Mouse (Mus musculus) layer of hippocampus, postnatal 10 days (tissue): ENCODE measurements around the gene Fgfr2. TPM values are rescaled to one million over a fixed set of nuclear protein-coding genes. Genes with fewer than 3 reads are reported as not detected.

Source experiments
- DNase-seq, 2 experiments: peaks; one replicate each; pipeline ENCODE4 v3.0.0; 2021; ENCODE audit warnings: low spot score in 2 of 2
- total RNA-seq, 2 experiments: library from RNA; stranded (reverse); gene quantifications; 2 replicates each; pipeline ENCODE4 v1.2.3; 2021

The Fgfr2 gene
- total RNA-seq, 2 experiments from 2014 or later: 35.6 to 48.3 TPM

DNA sequence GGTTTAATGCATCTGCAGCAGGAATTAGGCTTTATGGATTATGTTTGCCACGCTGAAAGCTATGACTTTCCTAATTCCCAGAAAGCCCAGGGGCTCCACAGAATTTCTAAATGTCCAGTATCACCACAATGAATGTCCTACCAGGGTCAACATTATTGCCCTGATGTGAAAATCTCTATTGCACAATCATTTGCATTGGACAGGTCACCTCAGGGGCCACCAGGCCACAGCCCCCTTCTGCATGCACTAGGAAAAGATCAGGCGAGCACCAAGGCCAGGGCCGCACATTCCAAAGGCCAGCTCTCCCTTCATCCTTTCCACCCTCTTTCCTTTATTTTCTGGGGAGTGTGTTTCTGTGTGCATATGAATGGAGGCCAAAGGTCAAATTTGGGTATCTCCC is 2897.9 kb downstream of the Fgfr2 start:
- DNase-seq: no peak

DNA sequence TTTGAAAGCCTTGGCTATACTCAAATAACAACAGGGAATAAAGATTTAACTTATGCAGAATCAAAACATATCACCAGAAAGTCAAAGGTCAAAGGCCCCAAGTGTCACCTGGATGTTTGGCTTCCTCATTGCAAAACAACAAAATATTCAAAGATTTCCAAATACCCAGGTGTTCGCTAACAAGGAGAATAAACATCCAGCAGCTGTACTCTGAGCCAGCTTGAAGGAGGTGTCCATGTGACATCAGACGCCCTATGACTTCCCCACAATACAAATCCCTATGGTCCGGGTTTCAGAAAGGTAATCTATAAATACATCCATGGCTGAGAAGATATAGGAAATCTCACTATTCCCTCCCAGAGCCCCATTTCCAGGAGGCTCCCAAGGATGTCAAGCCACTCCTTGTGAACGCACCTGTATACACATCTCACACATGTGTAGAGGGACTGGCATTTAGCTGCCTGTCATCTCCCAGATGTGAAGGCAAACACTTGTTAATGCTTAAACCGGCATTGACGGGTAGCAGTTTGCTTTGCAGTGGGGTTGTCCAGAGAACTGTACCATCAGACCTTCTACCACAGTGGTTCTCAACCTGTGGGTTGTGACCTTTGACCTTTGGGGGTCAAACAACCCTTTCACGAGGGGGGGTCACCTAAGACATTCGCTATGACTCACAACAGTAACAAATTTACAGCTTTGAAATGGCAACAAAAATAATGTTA is 2900.4 kb downstream of the Fgfr2 start:
- DNase-seq: no peak

DNA sequence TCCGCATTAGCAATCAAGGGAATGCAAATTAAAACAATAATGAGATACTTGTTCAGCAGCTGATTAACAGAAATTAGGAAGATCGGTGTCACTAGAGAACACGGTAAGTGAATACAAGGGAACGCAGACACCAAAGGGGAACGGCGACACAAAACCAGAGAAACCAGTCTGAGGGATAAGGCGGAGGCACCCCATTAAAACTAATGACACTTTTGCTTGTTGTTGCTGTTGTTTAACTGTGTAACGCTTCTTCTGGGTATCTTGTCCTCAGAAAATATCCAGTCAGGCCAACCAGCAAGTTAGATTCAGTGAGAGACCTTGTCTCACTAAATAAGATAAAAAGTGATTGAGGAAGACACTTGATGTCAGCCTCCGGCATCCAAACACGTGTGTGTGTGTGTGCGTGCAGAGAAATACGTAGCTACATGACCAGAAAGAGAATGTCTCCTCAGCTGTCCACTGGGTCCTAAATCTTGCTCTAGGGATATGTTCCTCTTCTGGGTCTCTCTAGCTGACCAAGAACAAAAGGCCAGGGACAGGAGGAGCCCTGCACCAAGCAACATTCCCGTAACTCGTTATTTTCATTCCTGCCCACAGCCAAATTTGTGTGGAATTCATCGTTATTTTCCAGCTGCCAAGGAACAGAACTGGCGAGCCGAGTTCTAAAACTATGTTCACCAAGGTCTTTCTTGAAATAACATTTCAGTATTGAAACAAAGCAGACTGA is 2901.3 kb downstream of the Fgfr2 start:
- no peak for DNase-seq

DNA sequence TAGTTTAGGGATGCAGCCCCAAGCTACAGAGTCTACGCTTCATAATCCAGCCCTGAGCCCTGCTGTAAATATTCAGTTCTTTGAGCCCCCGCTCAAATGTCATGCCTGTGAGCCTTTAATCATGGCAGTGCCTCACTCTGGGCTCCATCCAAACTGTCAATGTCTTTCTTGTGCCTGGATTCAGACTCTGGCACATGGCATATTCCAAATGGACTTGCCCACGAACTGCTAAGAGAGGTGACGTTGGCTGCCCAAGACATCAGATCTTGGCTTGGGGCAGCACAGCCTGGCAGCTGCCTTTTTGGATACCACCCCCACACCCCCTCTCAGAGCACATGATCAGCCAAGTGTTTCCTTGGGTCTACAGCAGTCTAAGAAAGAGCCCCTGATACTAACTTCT is 2902.5 kb downstream of the Fgfr2 start:
- DNase-seq: no peak

DNA sequence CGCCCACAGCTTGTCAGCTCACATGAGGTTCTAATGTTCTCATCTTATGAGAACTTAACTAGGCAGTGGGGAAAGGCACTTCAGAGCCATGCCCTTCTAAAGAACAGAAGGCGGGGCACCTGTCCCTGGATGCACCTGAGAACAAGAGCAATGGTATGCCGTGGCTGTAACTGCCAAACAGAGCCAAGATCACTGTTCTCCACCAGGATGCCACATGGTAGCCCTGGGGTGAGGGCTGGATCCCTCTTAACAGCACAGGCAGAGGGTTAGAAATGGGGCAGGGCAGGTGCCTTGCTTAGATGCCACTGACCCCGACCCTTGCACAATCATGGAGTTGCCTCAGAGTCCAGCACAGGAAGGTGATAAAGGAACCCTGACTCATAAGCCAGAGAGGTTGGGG is 2903.3 kb downstream of the Fgfr2 start:
- DNase-seq: no peak

DNA sequence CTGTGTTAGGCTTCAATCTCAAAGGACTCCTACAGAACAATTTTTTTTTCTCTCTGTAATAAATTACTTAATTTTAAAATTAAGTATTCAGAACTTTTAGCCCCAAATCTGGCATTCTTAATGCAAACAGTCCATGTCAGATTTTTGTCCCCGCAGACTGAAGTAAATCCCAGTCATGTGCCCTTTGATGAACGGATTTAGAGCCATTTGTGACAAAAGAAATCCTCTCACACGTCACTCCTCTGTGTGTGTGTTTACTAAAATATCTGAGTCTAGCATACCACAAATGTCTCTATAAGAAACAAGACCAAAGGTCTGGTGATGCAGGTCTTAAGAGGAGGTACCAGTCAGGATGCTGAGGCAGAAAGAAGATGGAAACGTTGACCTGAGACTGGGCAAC is 2906.9 kb downstream of the Fgfr2 start:
- DNase-seq: no peak

DNA sequence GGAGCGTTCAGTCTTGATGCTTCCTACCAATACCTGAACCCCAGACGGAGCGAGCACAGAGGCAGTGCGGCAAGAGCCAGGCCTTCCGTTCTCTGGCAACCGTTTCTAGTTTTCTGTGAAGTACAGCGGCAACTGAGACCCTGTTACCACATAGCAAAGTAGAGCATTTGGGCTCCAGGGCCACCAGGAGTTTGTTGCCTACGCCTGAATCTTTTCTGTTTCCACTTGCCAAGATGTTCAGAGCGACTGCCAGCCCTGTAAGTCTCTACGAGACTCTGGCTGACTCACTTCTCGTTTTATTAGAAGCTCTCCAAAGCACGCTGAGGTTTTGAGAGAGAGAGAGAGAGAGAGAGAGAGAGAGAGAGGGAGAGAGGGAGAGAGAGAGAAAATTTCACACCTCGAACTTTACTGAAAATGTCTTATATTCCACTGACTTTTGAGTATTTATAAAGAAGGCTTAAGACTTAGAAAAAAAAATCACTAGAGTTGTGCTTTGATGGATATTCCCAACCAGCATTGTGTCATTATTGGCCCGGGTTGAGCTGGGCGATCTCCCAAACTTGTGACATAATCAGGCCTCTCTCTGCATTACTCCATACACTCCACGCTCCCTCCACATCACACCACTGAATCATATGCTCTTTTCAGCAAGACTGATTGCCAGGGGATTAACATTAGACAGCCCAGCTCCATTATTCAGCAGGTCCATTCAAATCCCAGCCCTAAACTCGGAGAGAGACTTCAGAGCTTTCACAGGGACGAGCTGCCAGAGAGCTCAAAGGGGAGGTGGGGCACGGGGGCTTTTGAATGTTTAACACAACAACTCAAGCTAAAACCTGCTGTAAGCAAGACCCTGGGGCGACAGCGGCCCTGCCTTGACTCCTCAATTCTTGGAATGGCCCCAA is 2907.6 kb downstream of the Fgfr2 start:
- DNase-seq: peak; percentile 35 to 47

DNA sequence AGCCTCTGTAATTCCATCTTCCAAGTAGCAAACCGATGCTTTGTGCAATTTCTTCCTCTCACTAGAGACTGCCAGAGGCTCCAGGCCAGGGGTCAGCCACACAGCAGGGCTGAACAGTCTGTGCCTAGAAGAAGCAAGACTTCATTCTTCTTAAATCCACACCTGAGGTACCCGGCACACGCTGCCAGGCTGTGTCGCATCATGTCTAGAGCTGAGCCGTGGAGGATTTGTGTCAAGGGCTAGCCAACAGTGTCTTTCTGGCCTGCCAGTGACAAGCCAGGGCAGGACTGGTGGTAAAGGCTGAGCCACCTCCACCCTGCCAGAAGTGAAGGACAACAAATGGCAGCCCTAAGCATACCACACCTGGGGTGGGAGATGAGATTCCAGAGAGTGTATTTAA is 2910.0 kb downstream of the Fgfr2 start:
- DNase-seq: no peak

DNA sequence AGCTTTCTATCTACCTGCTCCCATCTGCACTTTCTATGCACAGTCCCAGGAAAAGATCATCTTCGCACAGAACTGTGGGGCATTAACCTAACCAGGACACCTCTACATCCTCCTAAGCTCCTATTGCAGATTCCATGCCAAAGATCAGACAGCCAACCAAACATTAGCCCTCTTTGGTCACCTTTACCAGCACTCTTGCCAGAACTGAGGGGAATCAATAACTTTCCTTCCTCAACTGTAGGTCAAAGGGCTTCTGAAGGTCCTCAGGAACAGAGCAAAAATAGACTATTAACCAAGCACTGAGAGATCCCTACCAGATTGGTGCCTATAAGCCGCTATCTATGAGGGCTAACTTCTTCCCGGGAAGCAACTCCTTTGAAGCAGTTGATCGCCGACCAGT is 2911.7 kb downstream of the Fgfr2 start:
- no peak for DNase-seq

DNA sequence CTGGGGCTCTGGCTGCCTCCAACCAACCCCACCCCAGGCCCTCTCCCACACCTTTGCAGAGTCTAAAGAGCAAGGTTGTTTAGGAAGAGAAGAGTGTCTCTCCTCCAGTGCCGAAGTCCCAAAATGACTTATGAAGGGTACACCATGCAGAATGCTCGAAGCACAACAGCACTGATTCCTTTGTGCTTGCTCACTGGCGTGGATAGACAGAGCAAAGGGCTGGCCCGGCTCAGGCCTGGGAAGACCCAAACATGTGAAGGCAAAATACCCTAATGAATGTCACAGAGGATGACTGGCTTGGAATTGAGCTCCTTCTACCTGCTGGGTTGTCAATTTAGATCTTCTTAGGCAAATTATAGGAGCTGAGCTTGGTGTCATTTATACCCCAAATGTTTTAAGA is 2914.5 kb downstream of the Fgfr2 start:
- DNase-seq: no peak

DNA sequence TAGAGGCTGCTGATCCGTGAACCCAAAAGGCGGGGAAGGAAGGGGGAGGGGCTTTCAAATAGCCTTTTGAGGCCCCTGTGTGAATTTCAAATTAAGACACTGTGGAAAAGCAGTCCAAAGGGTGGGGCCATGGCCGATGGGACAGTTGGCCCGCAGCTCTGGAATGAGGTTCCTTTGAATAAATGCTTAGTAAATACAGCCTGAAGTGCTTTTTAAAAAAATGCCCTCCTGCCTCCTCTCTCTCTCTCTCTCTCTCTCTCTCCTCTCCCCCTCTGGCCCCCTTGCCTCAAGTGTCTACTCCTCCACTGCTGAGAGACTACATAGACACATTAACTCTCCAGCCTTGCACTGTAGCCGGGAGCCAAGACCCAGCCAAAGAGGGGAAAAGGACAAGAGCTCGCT is 2917.0 kb downstream of the Fgfr2 start:
- DNase-seq: no peak

DNA sequence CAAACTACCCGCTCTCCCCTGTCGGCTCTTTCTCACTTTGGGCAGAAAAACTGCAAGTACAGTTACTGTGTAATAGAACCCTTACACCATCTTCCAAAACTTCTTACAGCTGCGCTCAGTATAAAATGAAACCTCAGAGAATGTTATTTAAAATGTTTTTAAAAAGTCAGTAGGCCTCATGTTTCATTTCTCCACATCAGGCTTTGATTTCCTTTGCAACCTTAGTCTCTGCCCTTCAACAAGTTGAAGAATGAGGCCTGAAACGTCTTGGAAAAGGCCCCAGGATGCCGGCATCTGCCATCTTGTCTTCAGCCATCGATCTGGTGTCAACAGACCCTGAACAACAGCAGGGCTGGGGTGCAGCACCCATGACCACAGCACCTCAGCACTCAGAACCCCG is 2918.0 kb downstream of the Fgfr2 start:
- no peak for DNase-seq

DNA sequence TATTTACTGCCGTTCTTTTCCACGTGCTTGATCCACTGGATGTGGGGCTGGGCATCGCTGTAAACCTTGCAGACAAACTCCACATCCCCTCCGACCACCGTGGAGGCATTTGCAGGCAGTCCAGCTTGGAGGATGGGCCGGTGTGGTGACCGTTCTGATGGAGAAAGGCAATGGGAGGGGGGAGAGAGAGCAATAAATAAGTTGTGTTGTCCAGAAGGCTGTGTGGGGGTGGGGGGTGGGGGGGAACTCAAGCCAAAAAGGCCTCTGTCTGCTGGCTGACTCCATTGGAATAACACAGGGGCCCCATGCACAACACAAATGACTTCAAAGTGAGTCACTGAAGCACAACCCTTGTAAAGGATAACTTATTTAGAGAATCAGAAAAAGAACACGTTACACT is 2922.1 kb downstream of the Fgfr2 start:
- DNase-seq: no peak

DNA sequence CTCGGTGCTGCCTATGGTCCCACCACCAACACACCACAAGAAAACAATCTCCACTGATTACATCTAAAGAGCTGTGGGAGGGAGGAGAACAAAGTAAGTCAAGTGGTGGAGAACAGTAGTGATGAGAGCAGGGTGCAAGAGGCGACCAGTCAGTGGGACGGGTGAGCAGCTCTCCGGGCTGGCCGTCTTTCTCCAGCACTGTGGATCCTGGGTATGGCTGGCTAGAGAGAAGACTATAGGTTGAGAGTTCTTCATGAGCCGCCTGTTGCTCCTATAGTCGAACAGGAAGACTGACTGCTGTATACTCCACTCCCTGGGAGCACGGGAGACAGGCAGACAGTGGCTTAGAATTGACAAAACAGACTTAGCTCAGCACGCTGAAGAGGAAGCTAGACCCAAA is 2923.2 kb downstream of the Fgfr2 start:
- DNase-seq: no peak

DNA sequence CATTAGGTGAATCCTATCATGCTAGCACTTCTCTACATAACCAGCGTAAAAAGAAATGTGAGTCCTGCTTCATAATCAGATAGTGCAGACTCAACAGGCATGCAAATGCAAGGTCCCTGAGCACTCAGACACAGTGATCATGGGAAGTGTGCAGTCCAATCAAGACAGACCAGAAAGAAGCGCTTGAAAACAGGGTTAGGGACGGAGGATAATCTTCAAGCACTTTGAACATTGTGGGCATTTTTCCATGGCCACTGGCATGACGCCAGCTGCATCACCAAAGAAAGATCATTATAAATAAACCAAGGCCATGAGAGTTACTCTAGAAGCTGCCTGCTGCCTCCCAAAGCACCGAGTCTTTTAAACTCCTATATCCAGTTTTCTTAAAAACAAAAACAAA is 2923.8 kb downstream of the Fgfr2 start:
- DNase-seq: no peak

DNA sequence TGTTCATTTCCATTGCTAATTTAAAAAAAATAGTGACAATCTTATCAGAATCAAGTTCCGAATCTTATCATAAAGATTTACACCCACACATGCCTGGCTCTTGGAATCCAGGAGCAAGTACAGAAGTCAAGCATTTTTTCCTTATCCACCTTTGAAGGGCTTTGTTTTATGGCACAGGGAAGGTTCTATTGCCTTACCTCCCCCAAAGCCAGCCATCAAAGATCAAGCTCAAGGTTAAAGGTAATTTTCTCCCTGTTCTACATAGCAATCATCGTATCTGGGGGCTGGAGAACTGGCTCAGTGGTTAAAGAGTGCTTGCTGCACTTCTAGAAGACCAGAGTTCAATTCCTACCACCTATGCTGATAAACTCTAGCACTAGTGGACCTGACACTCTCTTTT is 2928.1 kb downstream of the Fgfr2 start:
- DNase-seq: no peak

DNA sequence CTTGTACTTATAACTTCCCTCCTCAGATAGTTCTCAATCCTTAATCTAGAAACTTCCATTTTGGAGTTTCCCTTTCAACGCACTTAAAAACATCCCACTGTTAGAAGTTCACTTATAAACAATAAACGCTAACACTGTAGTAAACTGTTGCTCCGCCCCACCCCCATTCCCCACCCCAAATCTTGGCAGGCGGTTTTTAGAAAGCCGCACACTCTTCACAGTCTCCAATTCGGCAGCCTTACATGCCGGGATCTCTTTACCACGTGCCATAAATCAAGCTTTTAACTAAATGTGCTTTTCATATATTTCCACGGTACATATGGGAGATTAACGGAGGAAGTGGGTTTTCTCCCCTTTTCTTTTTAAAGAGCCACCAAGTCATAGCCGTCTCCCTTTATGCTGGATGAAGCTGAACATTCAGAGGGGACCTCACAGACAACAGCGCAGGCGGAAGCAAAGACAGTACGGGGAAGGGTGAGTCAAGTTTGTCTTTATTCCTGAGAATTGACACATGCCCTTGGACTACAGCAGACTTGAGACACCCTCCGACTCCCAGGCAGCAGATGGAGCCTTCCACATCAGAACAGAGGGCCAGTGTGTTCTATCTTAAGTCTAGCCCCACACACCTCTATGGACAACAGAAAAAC is 2932.7 kb downstream of the Fgfr2 start:
- no peak for DNase-seq

DNA sequence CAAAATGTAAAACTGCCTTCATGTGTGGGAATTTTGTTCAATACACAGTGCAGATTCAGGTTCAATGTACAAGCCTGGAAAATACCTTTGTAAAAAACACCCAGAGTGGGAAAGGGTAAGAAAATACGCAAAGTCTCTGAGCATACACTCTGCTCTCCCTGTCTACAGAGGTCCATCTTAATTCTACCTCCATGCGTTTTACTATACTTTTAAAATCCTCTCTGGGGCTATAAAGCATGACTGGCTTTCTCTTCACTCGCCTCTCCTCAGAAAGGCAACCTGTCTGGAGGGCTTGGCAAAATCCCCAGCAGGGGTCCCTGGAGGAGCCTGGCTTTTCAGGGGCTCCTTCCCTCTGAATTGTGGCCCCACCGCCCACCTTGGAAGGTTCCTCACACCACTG is 2933.2 kb downstream of the Fgfr2 start:
- no peak for DNase-seq

DNA sequence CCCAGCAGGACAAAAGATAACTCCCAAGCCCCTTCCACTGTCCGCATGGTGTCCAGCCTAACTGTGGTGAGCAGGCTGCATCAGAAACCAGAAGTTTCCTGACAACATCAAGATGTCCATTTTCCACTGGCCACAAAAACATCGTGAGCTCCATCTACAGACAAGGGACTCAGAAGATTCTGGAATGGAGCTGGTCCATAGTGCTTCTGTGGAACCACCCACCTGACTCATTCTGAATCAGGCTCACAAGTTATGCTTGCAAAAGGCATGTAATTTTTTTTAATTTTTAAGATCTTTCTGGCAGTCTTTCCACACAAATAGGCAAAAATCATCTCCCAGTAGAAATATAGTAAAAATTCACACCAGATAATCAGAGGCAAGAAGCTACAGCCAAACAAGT is 2935.0 kb downstream of the Fgfr2 start:
- no peak for DNase-seq

DNA sequence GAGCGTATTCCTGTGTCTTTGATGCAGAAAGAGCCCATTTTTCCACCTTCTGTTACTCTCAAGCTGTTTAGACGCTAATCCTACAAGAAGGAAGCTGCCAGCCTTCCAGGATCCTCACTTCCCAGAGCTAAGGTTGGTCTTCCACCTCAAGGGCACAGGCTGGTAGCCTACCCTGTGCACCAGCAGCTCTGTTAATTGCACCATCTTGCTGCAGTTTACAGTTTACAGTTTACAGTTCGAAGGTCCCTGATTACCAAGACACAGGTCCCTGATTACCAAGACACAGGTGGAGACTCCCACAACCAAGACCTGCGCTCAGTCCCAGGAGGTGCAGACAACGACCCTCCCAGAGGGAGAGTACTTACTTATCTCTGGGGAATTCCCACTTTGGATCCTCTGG is 2938.3 kb downstream of the Fgfr2 start:
- no peak for DNase-seq

DNA sequence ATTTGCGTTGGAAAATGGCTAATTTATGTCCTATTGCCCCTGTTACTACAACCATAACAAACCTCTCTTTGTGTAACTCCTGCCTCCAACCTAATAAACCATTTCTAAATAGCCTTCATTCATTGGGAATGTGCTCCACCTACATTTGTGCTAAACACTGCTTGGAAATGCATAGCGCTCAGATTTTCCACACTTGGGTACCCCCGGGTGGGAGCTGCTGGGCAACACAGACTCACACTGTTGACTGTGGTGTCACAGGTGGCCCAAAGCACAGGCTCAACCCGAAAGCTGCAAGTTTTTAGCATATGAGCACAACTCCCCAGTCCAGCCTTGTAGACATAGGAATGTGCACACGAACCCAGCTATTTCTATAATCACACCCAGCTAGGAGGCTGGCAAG is 2939.2 kb downstream of the Fgfr2 start:
- DNase-seq: no peak

DNA sequence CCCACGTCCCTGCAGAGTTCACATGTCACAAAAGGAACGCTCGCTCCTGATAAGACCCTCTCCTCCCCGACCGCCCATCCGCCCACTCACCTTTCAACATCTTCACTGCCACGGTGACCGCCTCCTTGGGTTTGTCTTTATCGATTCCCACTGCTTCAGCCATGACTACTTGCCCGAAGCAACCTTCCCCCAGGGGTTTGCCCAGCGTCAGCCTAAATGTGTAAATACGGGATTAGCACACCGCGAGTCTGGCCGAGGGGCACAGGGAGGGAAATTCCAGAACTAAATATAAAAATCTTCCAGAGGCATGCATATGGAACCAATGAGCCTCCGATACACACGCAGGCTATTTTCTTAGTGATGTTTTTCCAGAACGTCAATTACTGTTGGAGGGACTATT is 2940.6 kb downstream of the Fgfr2 start:
- DNase-seq: no peak
